Mouse (Mus musculus) T-helper 2 cell (primary cell): ENCODE measurements at regions not wholly inside any gene's neighbourhood (a gene's known extent, or its start where the extent isn't known, plus 50 kb on each side); places are given as distances from the start of the nearest gene placed in this dataset.

Source experiments
- in situ Hi-C: fragments of 300-600 bp; cut with MboI, MseI; formaldehyde crosslinking; loops from one replicate; pipeline ENCODE4 v1.15.1; 2025; ENCODE audit warnings: high pct_unique_total_duplicates

- in situ Hi-C loops, result no loop called here
Measured at GRCm38 (mm10) chrX:49387439-49387838, 76.3 kb upstream of the Arhgap36 start.

- in situ Hi-C loops, result loop anchor here (5.0 kb wide), 1 partner anchor 445 kb away; no protein-coding TSS in a partner anchor
Measured at GRCm38 (mm10) chrX:49377067-49377466, 86.7 kb upstream of the Arhgap36 start.

- in situ Hi-C loops, result no loop called here
Measured at GRCm38 (mm10) chrX:49370384-49370783, 82.3 kb upstream of the Enox2 start.

DNA sequence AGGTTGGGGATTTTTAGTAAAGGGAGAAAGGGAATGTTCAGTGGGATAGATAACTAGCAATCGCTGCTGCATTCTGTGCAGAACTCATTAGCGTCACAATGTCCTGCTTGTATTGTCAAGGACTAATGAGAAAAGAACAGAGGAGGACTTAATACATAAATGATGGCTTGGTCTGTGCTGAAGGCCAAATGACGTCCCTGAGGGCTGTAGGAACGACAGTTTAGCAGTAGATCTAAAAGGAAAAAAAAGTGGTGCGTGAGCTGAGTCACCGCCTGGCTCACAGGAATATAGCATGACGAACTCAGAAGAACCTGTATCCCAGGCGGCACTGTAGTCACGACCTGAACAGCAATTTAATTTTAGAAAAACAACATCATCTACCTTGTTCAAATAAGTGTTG lies 81.3 kb upstream of the Enox2 start:
- in situ Hi-C loops, result no loop called here

GRCm38 (mm10) chrX:49346451-49346850 lies 58.4 kb upstream of the Enox2 start:
- in situ Hi-C loops, result loop anchor here (25.0 kb wide), 1 partner anchor 1166 kb away; no protein-coding TSS in a partner anchor
